Mouse (Mus musculus) MEL (cell line): ENCODE measurements around the gene Rab13.

Experiments
- CTCF ChIP-seq, 3 experiments: IDR thresholded peaks in 2 of 3; conservative IDR thresholded peaks in 1 of 3; 2 replicates each; pipeline ENCODE4 v1.5.1; 2011 to 2012; ENCODE audit warnings: low read length in 3 of 3, low read depth in 2 of 3, mild to moderate bottlenecking in 2 of 3, improper control_type of control experiment in 1 of 3, inconsistent platforms in 1 of 3, mixed read lengths in 1 of 3, moderate library complexity in 1 of 3; ENCODE audit not compliant: control insufficient read depth in 1 of 3, insufficient read depth in 1 of 3, poor library complexity in 1 of 3, severe bottlenecking in 1 of 3
- EP300 ChIP-seq, 2 experiments: IDR thresholded peaks; 2 replicates each; pipeline ENCODE4 v1.6.1; 2011; ENCODE audit warnings: improper control_type of control experiment in 2 of 2, low read length in 2 of 2, low read depth in 1 of 2, mild to moderate bottlenecking in 1 of 2
- GATA1 ChIP-seq: IDR thresholded peaks from 2 replicates; pipeline ENCODE4 v1.6.1; 2011; ENCODE audit warnings: low read depth, low read length, improper control_type of control experiment
- JUND ChIP-seq: IDR thresholded peaks from 2 replicates; pipeline ENCODE4 v1.6.1; 2011; ENCODE audit warnings: low read depth, mild to moderate bottlenecking, improper control_type of control experiment, low read length
- POLR2A ChIP-seq, 2 experiments: IDR thresholded peaks; 2 replicates each; pipeline ENCODE4 v1.6.1; 2011 to 2012; ENCODE audit warnings: low read length in 2 of 2, mild to moderate bottlenecking in 2 of 2, control low read depth in 1 of 2, improper control_type of control experiment in 1 of 2, low read depth in 1 of 2, moderate library complexity in 1 of 2; ENCODE audit not compliant: control insufficient read depth in 1 of 2, insufficient read depth in 1 of 2, poor library complexity in 1 of 2
- RAD21 ChIP-seq: IDR thresholded peaks from 2 replicates; pipeline ENCODE4 v1.6.1; 2011; ENCODE audit warnings: mild to moderate bottlenecking, low read depth, low read length, improper control_type of control experiment
- TAL1 ChIP-seq: IDR thresholded peaks from 2 replicates; pipeline ENCODE4 v1.6.1; 2012; ENCODE audit warnings: mild to moderate bottlenecking, inconsistent platforms, low read length, moderate library complexity, mixed read lengths
- USF1 ChIP-seq: IDR thresholded peaks from 2 replicates; pipeline ENCODE4 v1.6.1; 2014; ENCODE audit warnings: low read depth, mild to moderate bottlenecking, inconsistent platforms, low read length, improper control_type of control experiment, moderate library complexity
- USF2 ChIP-seq, 2 experiments: IDR thresholded peaks; 2 replicates each; pipeline ENCODE4 v1.6.1; 2011 to 2012; ENCODE audit warnings: improper control_type of control experiment in 2 of 2, low read length in 2 of 2, borderline replicate concordance in 1 of 2, inconsistent platforms in 1 of 2, low read depth in 1 of 2, mild to moderate bottlenecking in 1 of 2; ENCODE audit not compliant: insufficient read depth in 1 of 2
- ZKSCAN1 ChIP-seq: IDR thresholded peaks from 2 replicates; pipeline ENCODE4 v1.6.1; 2012; ENCODE audit warnings: low read depth, mild to moderate bottlenecking, inconsistent platforms, low read length, improper control_type of control experiment, moderate library complexity
- ZNF384 ChIP-seq: IDR thresholded peaks from 2 replicates; pipeline ENCODE4 v1.6.1; 2012; ENCODE audit warnings: low read depth, mild to moderate bottlenecking, inconsistent platforms, low read length, improper control_type of control experiment

DNA sequence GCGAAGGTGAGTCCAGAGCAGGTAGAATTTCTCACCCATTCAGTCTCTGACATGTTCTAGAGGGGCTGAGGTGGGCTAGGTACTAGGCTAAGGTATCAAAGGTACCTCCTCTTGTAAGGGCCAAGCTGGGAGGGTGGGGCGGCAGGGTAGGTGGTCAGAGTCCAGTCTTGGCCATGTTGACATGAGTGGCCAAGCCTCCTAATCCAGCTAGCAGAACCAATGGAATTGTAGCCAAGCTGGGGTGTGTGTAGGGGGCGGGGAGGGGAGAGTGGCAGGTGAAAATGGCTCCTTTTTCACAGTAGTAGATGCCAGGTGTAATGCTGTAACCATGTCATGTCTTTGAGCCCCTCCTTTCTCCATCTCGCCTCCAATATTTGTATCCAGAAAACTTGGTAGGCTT is 45.0 kb downstream of the Rab13 start:
- no peak for TF ChIP-seq EP300 (IDR thresholded peaks at IDR 0.05; ENCODE audit: low read depth in 1 of 2, low read length in 2 of 2)
- TF ChIP-seq ZKSCAN1: no peak
- TF ChIP-seq POLR2A (IDR thresholded peaks at IDR 0.05; ENCODE audit: control insufficient read depth in 1 of 2, insufficient read depth in 1 of 2, low read depth in 1 of 2, low read length in 2 of 2, poor library complexity in 1 of 2): no peak
- no peak for TF ChIP-seq CTCF (IDR thresholded peaks at IDR 0.05 in 2 of 3, conservative IDR thresholded peaks at IDR 0.05 in 1 of 3; ENCODE audit: control insufficient read depth in 1 of 3, insufficient read depth in 1 of 3, low read depth in 2 of 3, low read length in 3 of 3, poor library complexity in 1 of 3, severe bottlenecking in 1 of 3)
- no peak for TF ChIP-seq USF2 (IDR thresholded peaks at IDR 0.05; ENCODE audit: borderline replicate concordance in 1 of 2, insufficient read depth in 1 of 2, low read depth in 1 of 2, low read length in 2 of 2)
- no peak for TF ChIP-seq USF1
- TF ChIP-seq JUND: no peak
- no peak for TF ChIP-seq ZNF384
- TF ChIP-seq TAL1: no peak
- no peak for TF ChIP-seq GATA1
- TF ChIP-seq RAD21: no peak
